Mouse (Mus musculus): ENCODE results near the gene Tnxb. TPM values are rescaled to one million over a fixed set of nuclear protein-coding genes. Genes with fewer than 3 reads are reported as not detected.
"Not testable (repeated sequence)": the region's sequence is repeated elsewhere in the genome, so short reads cannot be mapped to it uniquely, and the experiment has no call there.

Tnxb gene
- total RNA-seq, 2 experiments from 2014 or later: 7.1 to 9.0 TPM

DNA sequence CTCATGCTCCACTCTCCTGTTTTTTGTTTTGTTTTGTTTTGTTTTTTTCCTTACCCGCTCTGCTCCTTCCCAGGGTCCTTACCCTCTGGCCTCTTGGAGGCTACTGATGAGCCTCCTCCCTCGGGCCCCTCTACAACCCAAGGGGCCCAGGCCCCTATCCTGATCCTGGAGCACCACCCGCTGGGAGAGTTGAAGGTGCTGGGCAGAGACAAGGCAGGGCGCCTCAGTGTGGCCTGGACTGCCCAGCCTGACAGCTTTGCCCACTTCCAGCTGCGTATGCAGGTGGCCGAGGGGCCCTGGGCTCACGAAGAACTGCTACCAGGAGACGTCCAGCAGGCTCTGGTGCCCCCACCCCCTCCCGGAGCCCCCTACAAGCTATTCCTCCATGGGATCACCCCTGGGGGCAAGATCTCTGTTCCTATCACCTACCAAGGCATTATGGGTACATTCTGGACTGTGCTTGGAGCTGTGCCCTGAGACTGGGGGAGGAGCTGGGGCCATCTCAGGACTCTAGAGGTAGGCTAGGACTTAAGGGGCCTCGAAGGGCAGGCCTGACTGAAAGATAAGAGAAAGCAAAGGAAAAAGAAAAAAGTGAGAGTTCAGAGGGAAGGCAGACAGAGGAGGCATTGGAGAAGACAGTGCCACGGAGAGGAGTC lies 11.7 kb downstream of the Tnxb start:
- DNase-seq (ENCODE audit: extremely low spot score in 1 of 2, low spot score in 1 of 2): no peak

DNA sequence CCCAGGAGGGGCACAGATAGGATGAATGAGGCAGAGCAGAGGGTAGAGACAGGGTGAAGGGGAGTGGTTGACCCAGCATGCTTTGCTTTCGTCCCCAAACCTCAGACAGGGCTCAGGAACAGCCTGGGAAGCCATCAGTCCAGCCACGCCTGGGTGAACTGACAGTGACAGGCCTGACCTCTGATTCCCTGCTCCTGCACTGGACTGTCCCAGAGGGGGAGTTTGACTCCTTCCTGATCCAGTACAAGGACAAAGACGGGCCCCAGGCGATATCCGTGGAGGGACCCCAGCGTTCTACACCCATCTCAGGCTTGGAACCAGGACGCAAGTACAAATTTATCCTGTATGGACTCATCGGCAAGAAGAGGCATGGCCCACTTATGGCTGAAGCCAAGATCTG lies 12.8 kb downstream of the Tnxb start:
- DNase-seq (ENCODE audit: extremely low spot score in 1 of 2, low spot score in 1 of 2): no peak

DNA sequence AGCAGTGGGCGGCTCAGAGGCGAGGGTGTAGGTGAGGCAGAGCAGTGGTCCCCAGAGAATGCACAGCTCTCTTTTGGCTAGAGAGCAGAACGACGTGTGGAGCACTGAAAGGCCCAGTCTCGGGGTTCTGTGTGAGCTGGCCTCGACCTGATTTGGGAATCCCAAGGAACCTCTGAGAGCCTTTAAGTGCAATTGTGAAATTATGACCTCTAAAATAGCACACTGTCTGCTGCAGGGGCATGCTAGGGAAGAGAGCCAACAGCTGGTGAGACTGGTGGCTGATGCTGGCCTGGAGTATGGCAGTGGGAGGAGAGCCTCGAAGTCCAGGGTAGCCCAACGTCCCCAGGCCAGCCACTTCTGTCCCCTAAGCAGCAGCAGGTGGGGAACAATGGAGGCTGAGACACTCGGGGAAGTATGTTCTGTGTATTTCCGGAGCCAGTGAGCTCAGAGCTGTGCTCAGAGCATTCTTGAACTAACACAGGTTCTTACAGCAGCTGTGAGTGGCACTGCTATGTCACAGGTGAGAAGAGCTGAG lies 13.4 kb downstream of the Tnxb start:
- no peak for DNase-seq (ENCODE audit: extremely low spot score in 1 of 2, low spot score in 1 of 2)

DNA sequence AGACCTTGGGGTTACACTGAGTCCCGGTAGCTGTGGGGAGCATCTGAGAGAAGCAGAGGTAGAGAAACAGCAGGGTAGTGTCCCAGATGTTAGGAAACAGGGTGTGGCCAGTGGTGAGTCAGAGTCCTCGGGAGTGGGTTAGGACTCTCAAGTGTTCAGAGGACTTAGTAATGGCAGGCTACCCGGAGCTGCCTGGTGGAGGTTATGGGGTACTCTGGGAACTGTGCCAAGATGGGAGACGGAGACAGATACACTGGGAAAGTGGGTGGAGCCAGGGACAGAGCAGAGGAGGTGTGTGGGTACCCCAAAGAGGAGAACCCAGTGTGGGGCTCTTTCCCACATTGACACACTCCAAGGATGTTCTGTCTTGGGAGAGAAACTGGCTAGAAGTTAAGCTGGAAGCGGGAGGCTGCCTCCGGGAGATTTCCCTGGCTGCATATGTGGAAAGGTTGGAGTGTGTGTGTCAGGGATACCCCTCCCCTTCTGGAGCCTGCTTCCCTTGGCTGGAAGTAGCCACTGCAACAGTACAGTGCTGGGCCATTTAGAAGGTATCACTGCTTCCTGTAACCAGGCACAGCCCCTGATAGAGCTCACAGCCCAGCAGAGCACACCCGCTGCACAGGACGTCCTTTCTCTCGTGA lies 14.0 kb downstream of the Tnxb start:
- DNase-seq (ENCODE audit: extremely low spot score in 1 of 2, low spot score in 1 of 2): no peak

DNA sequence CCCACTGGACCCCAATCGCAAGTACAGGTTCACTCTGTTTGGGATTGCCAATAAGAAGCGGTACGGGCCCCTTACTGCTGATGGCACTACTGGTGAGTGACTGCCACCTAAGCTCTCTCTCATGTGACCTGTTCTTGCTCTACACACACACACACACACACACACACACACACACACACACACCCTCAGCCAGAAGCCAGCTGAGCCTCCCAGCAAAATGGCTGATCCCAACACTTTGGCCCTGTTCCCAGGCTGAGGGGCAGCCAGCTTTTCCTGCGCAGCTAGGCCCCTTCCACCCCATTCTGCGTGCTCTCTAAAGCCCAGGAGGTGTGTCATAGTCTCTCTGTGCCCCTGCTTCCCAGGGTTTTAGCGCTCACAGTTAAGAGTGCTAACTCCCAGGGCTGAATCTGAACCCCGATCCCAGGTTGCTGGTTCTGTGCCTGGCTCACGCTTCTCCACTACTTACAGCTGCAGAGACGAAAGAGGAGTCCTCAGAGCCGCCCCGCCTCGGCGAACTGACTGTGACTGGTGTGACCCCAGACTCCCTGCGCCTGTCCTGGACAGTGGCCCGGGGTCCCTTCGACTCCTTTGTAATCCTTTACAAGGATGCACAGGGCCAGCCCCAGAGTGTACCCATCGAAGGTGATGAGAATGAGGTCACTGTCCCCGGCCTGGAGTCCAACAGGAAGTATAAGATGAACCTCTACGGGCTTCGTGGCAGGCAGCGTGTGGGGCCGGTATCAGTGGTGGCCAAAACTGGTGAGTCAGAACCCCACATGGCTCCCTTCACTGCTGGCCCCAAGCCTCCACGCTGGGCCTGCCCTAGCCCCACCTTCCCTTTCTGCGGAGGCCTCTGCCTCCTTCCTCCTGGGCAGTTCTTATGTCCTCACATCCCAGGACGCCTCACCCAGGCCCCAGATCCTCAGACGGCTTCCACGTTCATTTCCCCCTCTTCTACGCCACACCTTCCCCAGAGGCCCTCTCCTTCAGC lies 15.1 kb downstream of the Tnxb start:
- DNase-seq (ENCODE audit: extremely low spot score in 1 of 2, low spot score in 1 of 2): no peak

DNA sequence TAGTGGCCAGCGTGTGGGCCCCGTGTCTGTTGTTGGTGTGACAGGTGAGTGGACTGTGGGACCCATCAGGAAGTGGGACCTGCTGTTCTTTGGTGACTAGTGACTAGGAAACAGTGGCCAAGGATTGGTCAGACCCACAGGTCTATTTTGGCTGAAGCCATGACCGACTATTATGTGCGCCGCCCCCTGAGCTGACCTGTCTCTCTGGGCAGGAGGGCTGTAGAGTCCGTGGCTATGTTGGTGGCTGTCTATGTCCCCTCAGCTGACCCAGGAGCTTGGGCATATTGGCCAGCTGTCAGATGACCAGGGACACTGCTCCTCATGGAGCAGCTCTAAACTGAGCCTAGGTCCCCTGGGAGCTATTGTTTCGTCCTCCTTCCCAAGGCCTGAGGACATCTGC lies 18.6 kb downstream of the Tnxb start:
- no peak for DNase-seq (ENCODE audit: extremely low spot score in 1 of 2, low spot score in 1 of 2)

DNA sequence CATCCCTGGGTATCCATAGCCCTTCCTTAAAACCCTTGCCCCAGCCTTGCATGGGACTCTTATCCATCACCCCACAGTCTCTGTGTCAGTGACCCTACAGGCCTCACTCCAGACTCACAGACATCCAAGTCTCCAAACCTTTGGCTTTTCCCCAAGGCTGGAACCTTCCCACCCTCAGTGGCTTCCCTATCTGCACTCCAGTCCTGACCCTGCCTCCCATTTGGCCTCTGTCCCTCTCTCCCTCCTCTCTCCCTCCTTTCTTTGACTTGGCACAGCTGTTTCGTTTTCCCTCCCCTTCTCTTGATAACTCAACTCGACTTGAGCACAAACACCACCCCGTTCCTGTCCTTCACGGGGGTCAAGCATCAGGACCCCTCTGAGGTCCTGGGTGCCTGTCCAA lies 20.1 kb downstream of the Tnxb start:
- no peak for DNase-seq (ENCODE audit: extremely low spot score in 1 of 2, low spot score in 1 of 2)

DNA sequence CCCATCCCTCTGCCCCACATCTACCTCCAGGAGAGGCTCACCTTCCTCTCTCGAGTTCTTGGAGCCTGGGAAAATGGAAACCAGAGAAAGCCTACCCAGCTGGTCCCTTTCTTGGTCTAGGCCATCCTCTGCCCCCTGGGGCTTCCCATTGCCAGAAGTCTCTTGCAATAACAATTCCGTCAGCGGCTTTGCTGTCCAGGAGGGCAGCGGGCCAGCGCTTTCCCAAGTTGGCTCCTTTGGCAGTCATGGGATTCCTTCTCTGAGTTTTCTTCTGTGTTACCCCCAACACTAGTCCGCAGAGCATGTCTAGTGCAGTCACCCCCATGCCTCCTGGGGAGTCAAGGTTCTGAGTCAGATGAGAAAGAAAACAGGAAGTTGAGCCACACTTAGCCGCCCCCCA lies 22.6 kb downstream of the Tnxb start:
- DNase-seq (ENCODE audit: extremely low spot score in 1 of 2, low spot score in 1 of 2): no peak

DNA sequence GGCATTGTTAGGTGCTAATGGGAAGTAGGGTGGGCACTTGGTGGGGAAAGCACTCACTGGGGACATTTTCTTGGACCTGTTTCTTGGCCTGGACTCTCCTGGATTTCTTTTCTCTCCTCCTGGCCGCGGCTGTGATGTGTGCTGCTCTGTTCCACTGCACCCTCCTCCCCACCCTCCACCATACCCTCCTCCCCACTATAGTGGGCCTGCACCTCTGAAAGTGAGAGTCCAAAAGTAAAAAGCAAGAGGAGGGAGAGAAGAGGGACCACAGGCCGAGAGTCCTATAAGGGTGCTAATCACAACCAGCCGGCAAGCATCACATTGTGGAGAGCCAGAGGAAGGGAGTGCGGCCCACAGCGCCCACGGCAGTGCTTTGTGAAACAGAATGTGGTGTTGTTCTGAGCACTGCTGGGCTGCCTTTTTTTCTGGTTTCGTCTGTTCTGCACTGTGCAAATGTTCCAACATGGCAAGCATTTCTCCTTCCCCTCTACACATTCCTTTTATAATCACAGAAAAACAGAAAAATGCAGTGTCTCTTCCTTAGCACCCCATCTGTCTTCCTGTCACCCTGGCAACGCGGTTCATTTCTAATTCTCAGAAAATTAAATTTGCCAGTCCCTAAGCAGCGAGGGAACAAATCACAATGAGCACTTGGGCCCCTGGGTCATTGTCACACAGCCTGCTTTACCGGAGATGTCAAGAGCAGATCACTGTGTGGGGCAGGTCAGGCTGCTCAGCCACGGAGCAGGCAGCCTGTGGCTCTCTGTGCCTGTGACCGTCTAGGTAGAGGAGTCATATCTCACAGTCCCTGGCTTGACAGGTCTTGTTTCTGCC lies 29.5 kb downstream of the Tnxb start:
- DNase-seq (ENCODE audit: extremely low spot score in 1 of 2, low spot score in 1 of 2): peak; percentile 47 to 48

DNA sequence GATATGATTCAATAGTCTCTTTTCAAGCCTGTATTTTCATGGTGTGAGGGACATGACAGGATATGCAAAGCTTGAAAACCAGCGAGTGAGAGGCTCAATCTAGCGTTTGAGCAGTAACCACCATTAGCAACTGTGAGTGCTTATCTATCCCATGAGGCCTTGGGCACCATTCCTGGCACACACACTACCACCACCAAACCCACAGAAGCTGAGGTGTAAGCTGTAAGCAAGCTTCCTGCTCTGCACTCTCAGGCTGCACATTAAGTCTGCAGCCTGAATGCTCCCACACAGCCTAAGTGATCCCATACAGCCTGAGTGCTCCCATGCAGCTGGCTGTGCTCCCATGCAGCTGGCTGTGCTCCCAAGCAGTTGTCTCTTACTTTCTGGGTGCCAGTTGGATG lies 30.3 kb downstream of the Tnxb start:
- DNase-seq (ENCODE audit: extremely low spot score in 1 of 2, low spot score in 1 of 2): no peak

DNA sequence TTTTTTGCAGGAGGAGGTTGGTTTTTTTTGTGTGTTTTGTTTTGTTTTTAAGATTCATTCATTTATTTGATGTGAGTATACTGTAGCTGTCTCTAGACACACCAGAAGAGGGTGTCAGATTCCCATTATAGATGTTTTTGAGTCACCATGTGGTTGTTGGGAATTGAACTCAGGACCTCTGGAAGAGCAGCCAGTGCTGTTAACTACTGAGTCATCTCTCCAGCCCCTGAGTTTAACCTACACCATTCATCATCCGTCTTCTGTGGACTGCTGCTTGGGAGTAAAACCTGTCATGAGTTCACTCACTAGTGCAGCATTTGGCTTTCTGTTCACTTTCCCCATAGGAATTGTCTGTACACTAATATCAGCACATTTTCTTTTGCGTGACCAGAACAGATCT lies 36.1 kb downstream of the Tnxb start:
- DNase-seq (ENCODE audit: extremely low spot score in 1 of 2, low spot score in 1 of 2): not testable (repeated sequence)

DNA sequence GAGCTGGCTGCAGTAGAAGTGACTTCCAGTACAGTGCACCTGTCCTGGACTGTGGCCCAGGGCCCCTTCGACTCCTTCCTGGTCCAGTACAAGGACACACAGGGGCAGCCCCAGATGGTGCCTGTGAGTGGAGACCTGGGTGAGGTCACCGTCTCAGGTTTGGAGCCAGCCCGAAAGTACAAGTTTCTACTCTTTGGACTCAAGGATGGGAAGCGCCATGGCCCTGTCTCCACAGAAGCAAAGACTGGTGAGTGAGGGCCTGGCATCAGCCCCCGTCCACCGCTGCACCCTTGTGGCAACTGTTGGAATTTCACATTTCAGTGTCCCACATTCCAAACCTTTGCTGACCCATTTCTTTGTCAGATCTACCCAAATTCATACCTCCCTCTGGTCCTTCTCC lies 42.6 kb downstream of the Tnxb start:
- DNase-seq (ENCODE audit: extremely low spot score in 1 of 2, low spot score in 1 of 2): peak; percentile 70 to 84

DNA sequence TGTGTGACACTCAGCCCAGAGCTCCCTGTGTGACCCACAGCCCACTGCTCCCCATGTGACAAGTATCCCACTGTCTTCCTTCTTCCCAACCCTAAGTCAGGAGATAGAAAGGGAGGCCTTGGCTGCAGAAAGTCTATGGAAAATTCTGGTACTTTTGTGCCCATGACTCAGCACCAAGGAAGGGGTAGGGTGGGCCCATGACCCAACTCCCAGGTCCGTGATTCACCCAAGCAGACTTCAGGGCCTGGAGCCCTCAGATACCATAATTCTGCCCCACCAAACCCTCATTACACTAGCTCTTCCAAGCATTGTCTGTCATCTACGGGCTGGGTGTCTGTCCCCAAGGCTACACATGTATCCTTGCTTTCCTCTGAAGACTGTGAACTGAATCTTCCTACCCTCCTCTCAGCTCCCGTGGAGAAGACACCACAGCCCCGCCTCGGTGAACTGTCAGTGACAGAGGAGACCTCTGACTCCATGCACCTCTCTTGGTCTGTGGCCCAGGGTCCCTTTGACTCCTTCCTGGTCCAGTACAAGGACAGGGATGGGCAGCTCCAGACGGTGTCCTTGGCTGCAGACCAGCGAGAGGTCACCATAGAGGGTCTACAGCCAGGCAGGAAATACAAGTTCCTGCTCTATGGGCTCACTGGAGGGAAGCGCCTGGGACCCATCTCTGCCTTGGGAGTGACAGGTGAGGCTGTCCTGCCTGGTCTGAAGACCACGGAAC lies 44.0 kb downstream of the Tnxb start:
- DNase-seq (ENCODE audit: extremely low spot score in 1 of 2, low spot score in 1 of 2): not testable (repeated sequence)

DNA sequence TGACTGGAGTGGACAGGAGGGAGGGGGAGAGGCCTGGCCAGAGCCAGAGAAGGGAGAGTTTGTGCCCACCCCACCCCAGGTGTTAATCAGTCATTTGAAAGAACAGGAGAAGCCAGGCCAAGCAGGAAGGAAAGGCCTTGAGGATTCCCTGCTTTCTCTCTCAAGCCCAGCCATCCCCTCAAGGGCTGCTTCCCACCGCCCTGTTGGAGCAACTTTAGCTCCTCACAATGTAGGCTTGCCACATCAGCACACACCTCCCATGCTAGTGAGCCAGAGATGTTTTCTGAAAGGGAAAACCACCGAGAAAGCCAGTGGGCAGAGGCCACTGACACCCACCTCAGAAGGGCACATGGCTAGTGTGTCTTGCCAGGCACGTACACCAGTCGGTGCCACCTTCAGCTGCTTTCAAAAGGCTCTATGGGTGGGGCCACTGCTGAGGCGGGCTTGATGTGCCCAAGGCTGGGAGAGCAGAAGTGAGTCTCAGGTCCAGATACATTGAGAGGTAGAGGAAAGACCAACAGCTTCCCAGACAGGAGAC lies 44.6 kb downstream of the Tnxb start:
- not testable (repeated sequence) for DNase-seq (ENCODE audit: extremely low spot score in 1 of 2, low spot score in 1 of 2)

DNA sequence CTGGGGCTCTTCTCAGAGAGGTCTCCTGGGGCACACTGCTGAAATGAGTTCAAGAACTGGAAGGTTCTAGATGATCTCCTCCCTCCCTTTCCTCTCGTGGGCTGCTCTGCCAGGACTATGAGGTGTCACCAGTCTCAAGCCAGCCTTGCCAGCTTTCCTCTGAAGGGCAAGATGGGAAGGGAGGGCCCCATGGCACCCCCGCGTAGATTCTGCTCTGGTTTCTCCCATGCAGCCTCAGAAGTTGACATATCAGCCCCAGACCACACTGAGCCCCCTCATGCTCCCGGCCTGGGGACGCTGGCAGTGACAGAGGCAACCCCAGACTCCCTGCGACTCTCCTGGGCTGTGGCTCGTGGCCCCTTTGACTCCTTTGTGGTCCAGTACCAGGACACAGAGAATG lies 45.1 kb downstream of the Tnxb start:
- DNase-seq (ENCODE audit: extremely low spot score in 1 of 2, low spot score in 1 of 2): not testable (repeated sequence)

DNA sequence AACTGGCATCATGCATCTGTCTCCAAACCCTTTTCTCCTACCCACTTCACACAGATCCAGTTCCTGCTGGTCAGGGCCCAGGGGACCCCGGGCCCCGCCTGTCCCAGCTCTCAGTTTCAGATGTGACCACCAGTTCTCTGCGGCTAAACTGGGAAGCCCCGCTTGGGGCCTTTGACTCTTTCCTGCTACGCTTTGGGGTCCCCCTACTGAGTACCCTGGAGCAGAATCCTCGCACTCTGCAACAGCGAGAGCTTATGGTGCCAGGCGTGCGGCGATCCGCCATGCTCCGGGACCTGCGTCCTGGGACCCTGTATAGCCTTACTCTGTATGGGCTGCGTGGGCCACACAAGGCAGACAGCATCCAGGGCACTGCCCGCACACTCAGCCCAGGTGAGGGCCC lies 45.9 kb downstream of the Tnxb start:
- DNase-seq (ENCODE audit: extremely low spot score in 1 of 2, low spot score in 1 of 2): no peak

DNA sequence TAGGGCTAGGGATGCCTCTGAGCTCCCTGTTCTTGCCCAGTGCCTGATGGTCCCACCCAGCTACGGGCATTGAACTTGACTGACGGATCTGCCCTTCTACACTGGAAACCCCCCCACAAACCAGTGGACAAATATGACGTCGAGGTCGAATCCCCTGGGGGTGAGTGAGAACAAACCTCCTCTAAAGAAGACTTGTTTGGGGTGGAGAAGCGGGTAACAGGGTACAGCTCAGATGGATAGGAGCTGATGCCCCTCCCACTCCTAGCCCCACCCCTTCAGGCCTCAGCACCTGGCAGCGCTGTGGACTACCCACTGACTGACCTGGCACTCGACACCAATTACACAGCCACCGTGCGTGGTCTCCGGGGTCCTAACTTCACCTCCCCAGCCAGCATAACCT lies 47.1 kb downstream of the Tnxb start:
- no peak for DNase-seq (ENCODE audit: extremely low spot score in 1 of 2, low spot score in 1 of 2)

DNA sequence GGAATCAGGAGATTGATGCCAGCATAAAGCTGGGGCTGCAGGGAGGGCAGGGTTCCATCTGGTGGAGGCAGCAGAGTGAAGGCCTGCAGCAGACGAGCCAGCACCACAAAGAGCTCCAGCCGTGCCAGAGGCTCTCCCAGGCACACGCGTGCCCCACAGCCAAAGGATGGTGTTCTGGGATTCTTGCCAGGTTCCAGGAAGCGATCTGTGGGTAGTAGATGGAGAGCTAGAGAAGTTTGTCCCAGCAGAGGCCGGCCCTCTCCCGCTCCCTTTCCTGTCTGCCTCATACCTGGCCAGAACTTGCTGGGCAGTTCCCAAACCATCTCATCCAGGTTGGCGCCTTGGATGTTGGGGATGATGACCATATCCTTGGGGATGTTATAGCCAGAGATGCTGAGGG lies 49.6 kb downstream of the Tnxb start:
- DNase-seq (ENCODE audit: extremely low spot score in 1 of 2, low spot score in 1 of 2): not testable (repeated sequence)

DNA sequence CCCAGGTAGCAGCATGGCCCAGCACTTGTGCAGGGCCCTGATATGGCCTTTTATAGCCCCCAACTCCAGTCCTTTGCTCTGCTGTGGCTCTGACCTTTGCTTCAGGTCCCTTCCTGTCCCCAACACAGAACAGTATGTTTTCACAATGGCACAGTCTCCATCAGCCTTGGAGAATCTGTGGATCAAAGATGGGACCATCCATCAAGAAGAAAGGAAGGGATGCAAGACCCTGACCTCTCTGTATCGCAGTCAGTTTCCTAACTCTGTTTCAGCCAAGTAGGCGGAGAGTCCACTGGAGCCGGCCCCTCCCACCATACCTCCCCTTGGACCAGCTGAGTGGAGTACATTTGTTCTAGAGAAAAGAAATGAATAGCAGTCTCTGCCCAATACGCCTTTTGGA lies 51.9 kb downstream of the Tnxb start:
- not testable (repeated sequence) for DNase-seq (ENCODE audit: extremely low spot score in 1 of 2, low spot score in 1 of 2)

Data from layer of hippocampus, postnatal 25 days (tissue).